Mouse (Mus musculus) CH12.LX (cell line): ENCODE measurements around the gene Pde9a.
A peak's percentile ranks its signal among the peaks of the same experiment; 100 is the strongest.

Experiments
- BHLHE40 ChIP-seq: IDR thresholded peaks from 2 replicates; pipeline ENCODE4 v1.6.1; 2011; ENCODE audit warnings: mild to moderate bottlenecking, low read depth, low read length, improper control_type of control experiment
- CHD1 ChIP-seq: IDR thresholded peaks from 2 replicates; pipeline ENCODE4 v1.6.1; 2012; ENCODE audit warnings: low read depth, low read length, improper control_type of control experiment, inconsistent platforms
- CHD2 ChIP-seq: IDR thresholded peaks from 2 replicates; pipeline ENCODE4 v1.6.1; 2011; ENCODE audit warnings: low read length, improper control_type of control experiment
- POLR2A ChIP-seq: IDR thresholded peaks from 2 replicates; pipeline ENCODE4 v1.6.1; 2011; ENCODE audit warnings: low read depth, mild to moderate bottlenecking, improper control_type of control experiment, low read length
- RAD21 ChIP-seq: IDR thresholded peaks from 2 replicates; pipeline ENCODE4 v1.6.1; 2011; ENCODE audit warnings: low read depth, mild to moderate bottlenecking, low read length, improper control_type of control experiment, moderate library complexity

DNA sequence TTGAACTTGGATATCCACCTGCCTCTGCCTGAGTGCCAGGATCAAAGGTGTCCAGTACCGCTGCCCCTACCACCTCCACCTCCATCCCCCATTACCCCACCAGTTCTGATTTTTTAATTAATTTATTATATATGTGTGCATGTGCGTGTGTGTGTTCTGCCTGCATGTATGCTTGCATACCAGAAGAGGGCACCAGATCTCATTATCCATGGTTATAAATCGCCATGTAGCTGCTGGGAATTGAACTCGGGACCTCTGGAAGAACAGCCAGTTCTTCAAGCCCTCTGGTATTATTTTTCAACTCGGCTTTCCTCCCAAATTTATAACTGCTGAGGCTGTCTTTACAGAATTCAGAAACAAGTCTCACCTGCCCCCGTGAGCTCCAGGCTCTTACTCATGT lies 124.9 kb downstream of the Pde9a start:
- TF ChIP-seq CHD1 (no peak), POLR2A (0 out of 2 replicates have a peak, but pooled peaks have one; percentile 20), RAD21 (no peak; the same call in 1 of the 2 replicates), CHD2 (no peak), BHLHE40 (no peak)
